Mouse (Mus musculus) cerebellum, adult (tissue): ENCODE results near the gene Itgb1bp1.

Experiments used
- ATAC-seq: cut with Nextera tagmentation; 2 replicates; pipeline ENCODE4 v1.9.2; 2017; ENCODE audit warnings: mild to moderate bottlenecking, moderate library complexity, mixed read lengths; ENCODE audit not compliant: insufficient number of reproducible peaks, low FRiP score, low TSS enrichment

The Itgb1bp1 gene

GRCm38 (mm10) chr12:21286243-21286622 lies at the start of gene Itgb1bp1:
Gene Itgb1bp1 (minus strand): TSS chr12:21286284.
- ATAC-seq, result peak; percentile 96

GRCm38 (mm10) chr12:21335869-21336268 lies 49.8 kb upstream of the Itgb1bp1 start:
- ATAC-seq, result no peak

- no peak for ATAC-seq
Measured at GRCm38 (mm10) chr12:21333766-21334165, 47.7 kb upstream of the Itgb1bp1 start.

- ATAC-seq, result no peak
Measured at GRCm38 (mm10) chr12:21333021-21333420, 46.9 kb upstream of the Itgb1bp1 start.

- no peak for ATAC-seq
Measured at GRCm38 (mm10) chr12:21331711-21332110, 45.6 kb upstream of the Itgb1bp1 start.

- ATAC-seq, result no peak
Measured at GRCm38 (mm10) chr12:21330961-21331576, 45.0 kb upstream of the Itgb1bp1 start.

- ATAC-seq, result no peak
Measured at GRCm38 (mm10) chr12:21329661-21330400, 43.7 kb upstream of the Itgb1bp1 start.

- ATAC-seq, result no peak
Measured at GRCm38 (mm10) chr12:21326325-21326724, 40.2 kb upstream of the Itgb1bp1 start.

- ATAC-seq, result no peak
Measured at GRCm38 (mm10) chr12:21325266-21325665, 39.2 kb upstream of the Itgb1bp1 start.

- ATAC-seq, result no peak
Measured at GRCm38 (mm10) chr12:21324101-21324500, 38.0 kb upstream of the Itgb1bp1 start.

- no peak for ATAC-seq
Measured at GRCm38 (mm10) chr12:21322856-21323255, 36.8 kb upstream of the Itgb1bp1 start.

GRCm38 (mm10) chr12:21322296-21322695 lies 36.2 kb upstream of the Itgb1bp1 start:
- ATAC-seq, result no peak

GRCm38 (mm10) chr12:21321170-21321569 lies 35.1 kb upstream of the Itgb1bp1 start:
- ATAC-seq, result no peak

- no peak for ATAC-seq
Measured at GRCm38 (mm10) chr12:21320317-21320716, 34.2 kb upstream of the Itgb1bp1 start.

- no peak for ATAC-seq
Measured at GRCm38 (mm10) chr12:21318143-21318895, 32.2 kb upstream of the Itgb1bp1 start.

GRCm38 (mm10) chr12:21316869-21317265 lies 30.8 kb upstream of the Itgb1bp1 start:
- ATAC-seq, result no peak

- peak; percentile 82 for ATAC-seq
Measured at GRCm38 (mm10) chr12:21315923-21316868, 30.1 kb upstream of the Itgb1bp1 start, which contains the start of gene Iah1. Gene Iah1 (plus strand): TSS chr12:21316389.

- no peak for ATAC-seq
Measured at GRCm38 (mm10) chr12:21312201-21312600, 26.1 kb upstream of the Itgb1bp1 start.

- no peak for ATAC-seq
Measured at GRCm38 (mm10) chr12:21306721-21307120, 20.6 kb upstream of the Itgb1bp1 start.

GRCm38 (mm10) chr12:21305741-21306140 lies 19.7 kb upstream of the Itgb1bp1 start:
- no peak for ATAC-seq
